Mouse (Mus musculus) hindbrain, embryonic 16.5 days (tissue): ENCODE results near the gene Klhdc8b. TPM values are rescaled to one million over a fixed set of nuclear protein-coding genes. Genes with fewer than 3 reads are reported as not detected.
A peak's percentile ranks its signal among the peaks of the same experiment; 100 is the strongest.

Experiments
- ATAC-seq: fragments of 200-750 bp; cut with Nextera tagmentation; 2 replicates; pipeline ENCODE4 v1.8.0; 2017; ENCODE audit warnings: moderate TSS enrichment, moderate library complexity
- H3K27ac ChIP-seq: fragments of 300-500 bp; sonication (generic); 2 replicates; pipeline ENCODE4 v1.5.1; 2014; ENCODE audit warnings: low read depth, mild to moderate bottlenecking, control low read depth, low read length, moderate library complexity
- H3K27me3 ChIP-seq: fragments of 300-500 bp; sonication (generic); replicated peaks from 2 replicates; pipeline ENCODE4 v1.6.1; 2014; ENCODE audit warnings: low read length; ENCODE audit not compliant: control insufficient read depth, insufficient read depth
- H3K36me3 ChIP-seq: fragments of 300-500 bp; sonication (generic); 2 replicates; pipeline ENCODE4 v1.6.1; 2014; ENCODE audit warnings: mild to moderate bottlenecking, low read length, moderate library complexity, mixed read lengths; ENCODE audit not compliant: control insufficient read depth, insufficient read depth
- H3K4me1 ChIP-seq: fragments of 300-500 bp; sonication (generic); 2 replicates; pipeline ENCODE4 v1.6.1; 2014; ENCODE audit warnings: low read depth, low read length; ENCODE audit not compliant: control insufficient read depth, insufficient read depth
- H3K4me2 ChIP-seq: fragments of 300-500 bp; sonication (generic); 2 replicates; pipeline ENCODE4 v1.6.1; 2014; ENCODE audit warnings: mild to moderate bottlenecking, low read length, control low read depth, moderate library complexity
- H3K4me3 ChIP-seq: fragments of 300-500 bp; sonication (generic); 2 replicates; pipeline ENCODE4 v1.5.1; 2014; ENCODE audit warnings: mild to moderate bottlenecking, low read length, control low read depth, moderate library complexity
- H3K9ac ChIP-seq: fragments of 300-500 bp; sonication (generic); 2 replicates; pipeline ENCODE4 v1.6.1; 2014; ENCODE audit warnings: low read depth, mild to moderate bottlenecking, control low read depth, low read length, moderate library complexity
- H3K9me3 ChIP-seq: fragments of 300-500 bp; sonication (generic); 2 replicates; pipeline ENCODE4 v1.6.1; 2014; ENCODE audit warnings: mild to moderate bottlenecking, low read length, moderate library complexity; ENCODE audit not compliant: control insufficient read depth
- WGBS: fragments of 180-500 bp; shearing (Covaris S2); extraction: QIAGEN DNeasy Blood & Tissue Kit; methylation state at CpG from one replicate; pipeline ENCODE4 v1.1.7; 2014; 5-methylcytosine and 5-hydroxymethylcytosine counted together
- polyA plus RNA-seq: library from polyadenylated mRNA; unstranded; fragments of >200 nt; fragmentation: Nextera tagmentation; extraction: Ambion mirVana; gene quantifications from 2 replicates; pipeline ENCODE4 v1.2.1, GENCODE M21; 2015

Klhdc8b gene
- 54.8 and 68.6 TPM in 2 replicates for polyA plus RNA-seq

- WGBS, result 24% methylated on average over 11 of the region's 11 CpGs
- peak within 1 kb of the TSS; percentile 87 for H3K4me3 ChIP-seq
- no peaks in the 10 kb centered on the region for H3K9me3 ChIP-seq
- peak within 1 kb of the TSS; percentile 97 for H3K4me2 ChIP-seq
- peak within 1 kb of the TSS; percentile 92 for H3K9ac ChIP-seq
- peaks cover 20% of the 10 kb centered on the region for H3K36me3 ChIP-seq
- ATAC-seq, result peak; percentile 37
- H3K27me3 ChIP-seq, result no peaks in the 10 kb centered on the region
- H3K27ac ChIP-seq, result peak within 1 kb of the TSS; percentile 88
- peaks cover 13% of the 10 kb centered on the region for H3K4me1 ChIP-seq
These were observed at the start of gene Klhdc8b for GRCm38 (mm10) chr9:108461181-108461631. TSS of gene Klhdc8b (minus strand) at chr9:108461581.

GRCm38 (mm10) chr9:108508776-108509175 is 47.4 kb upstream of the Klhdc8b start:
- Histone ChIP-seq H3K4me3 (peak overlapping the region; percentile 61), H3K9me3 (no peaks in the 10 kb centered on the region), H3K4me2 (peak overlapping the region; percentile 85), H3K27ac (no peak overlapping the region), H3K9ac (no peak overlapping the region), H3K4me1 (peaks cover 17% of the 10 kb centered on the region), H3K36me3 (peaks cover 20% of the 10 kb centered on the region), H3K27me3 (no peaks in the 10 kb centered on the region)
- no peak for ATAC-seq
- 85% methylated on average over 7 of the region's 7 CpGs for WGBS

- no peaks in the 10 kb centered on the region for H3K9me3 ChIP-seq
- peak within 1 kb of the TSS; percentile 63 for H3K9ac ChIP-seq
- peak within 1 kb of the TSS; percentile 85 for H3K4me2 ChIP-seq
- H3K4me3 ChIP-seq, result peak within 1 kb of the TSS; percentile 61
- H3K27ac ChIP-seq, result peak within 1 kb of the TSS; percentile 63
- no peaks in the 10 kb centered on the region for H3K27me3 ChIP-seq
- peaks cover 18% of the 10 kb centered on the region for H3K36me3 ChIP-seq
- peak; percentile 97 for ATAC-seq
- peaks cover 17% of the 10 kb centered on the region for H3K4me1 ChIP-seq
- WGBS, result under 1% methylated on average over 37 of the region's 37 CpGs
These were observed 46.4 kb upstream of the Klhdc8b start, which contains the start of gene Qars for GRCm38 (mm10) chr9:108507619-108508434. TSS of gene Qars (plus strand) at chr9:108507706.

- ATAC-seq, result no peak
- Histone ChIP-seq H3K4me3 (no peak overlapping the region), H3K9me3 (no peaks in the 10 kb centered on the region), H3K9ac (no peak overlapping the region), H3K36me3 (peaks cover 13% of the 10 kb centered on the region), H3K27ac (no peak overlapping the region), H3K4me2 (peak overlapping the region; percentile 85), H3K4me1 (peaks cover 17% of the 10 kb centered on the region), H3K27me3 (no peaks in the 10 kb centered on the region)
- WGBS, result 87% methylated on average over 7 of the region's 7 CpGs
These were observed 45.5 kb upstream of the Klhdc8b start for GRCm38 (mm10) chr9:108506901-108507300.

- 97% methylated on average over 15 of the region's 15 CpGs for WGBS
- peaks cover 62% of the 10 kb centered on the region for H3K36me3 ChIP-seq
- ATAC-seq, result no peak
- no peak overlapping the region for H3K27ac ChIP-seq
- no peaks in the 10 kb centered on the region for H3K27me3 ChIP-seq
- no peaks in the 10 kb centered on the region for H3K9me3 ChIP-seq
- no peak overlapping the region for H3K9ac ChIP-seq
- H3K4me2 ChIP-seq, result no peak overlapping the region
- H3K4me3 ChIP-seq, result no peak overlapping the region
- no peaks in the 10 kb centered on the region for H3K4me1 ChIP-seq
These were observed 38.6 kb upstream of the Klhdc8b start for GRCm38 (mm10) chr9:108499943-108500342.

GRCm38 (mm10) chr9:108499231-108499630 is 37.9 kb upstream of the Klhdc8b start:
- no peak for ATAC-seq
- Histone ChIP-seq H3K4me1 (no peaks in the 10 kb centered on the region), H3K36me3 (peaks cover 70% of the 10 kb centered on the region), H3K4me2 (no peak overlapping the region), H3K9me3 (no peaks in the 10 kb centered on the region), H3K4me3 (no peak overlapping the region), H3K9ac (no peak overlapping the region), H3K27me3 (no peaks in the 10 kb centered on the region), H3K27ac (no peak overlapping the region)
- 97% methylated on average over 7 of the region's 7 CpGs for WGBS

GRCm38 (mm10) chr9:108494905-108495304 is 33.5 kb upstream of the Klhdc8b start:
- Histone ChIP-seq H3K27me3 (no peaks in the 10 kb centered on the region), H3K36me3 (peaks cover 63% of the 10 kb centered on the region), H3K9ac (no peak overlapping the region), H3K9me3 (no peaks in the 10 kb centered on the region), H3K4me1 (peaks cover 14% of the 10 kb centered on the region), H3K4me3 (no peak overlapping the region), H3K4me2 (no peak overlapping the region), H3K27ac (no peak overlapping the region)
- 79% methylated on average over 10 of the region's 10 CpGs for WGBS
- no peak for ATAC-seq

- 95% methylated on average over 19 of the region's 19 CpGs for WGBS
- H3K9me3 ChIP-seq, result no peaks in the 10 kb centered on the region
These were observed 32.9 kb upstream of the Klhdc8b start for GRCm38 (mm10) chr9:108494146-108494825.

GRCm38 (mm10) chr9:108493246-108493645 is 31.9 kb upstream of the Klhdc8b start:
- H3K4me3 ChIP-seq, result no peak overlapping the region
- no peak overlapping the region for H3K27ac ChIP-seq
- H3K27me3 ChIP-seq, result no peaks in the 10 kb centered on the region
- no peak overlapping the region for H3K9ac ChIP-seq
- peaks cover 48% of the 10 kb centered on the region for H3K36me3 ChIP-seq
- H3K4me2 ChIP-seq, result no peak overlapping the region
- peaks cover 19% of the 10 kb centered on the region for H3K4me1 ChIP-seq
- WGBS, result 98% methylated on average over 8 of the region's 8 CpGs
- no peaks in the 10 kb centered on the region for H3K9me3 ChIP-seq
- no peak for ATAC-seq

More at GRCm38 (mm10) chr9:108494146-108494825, 32.9 kb upstream of the Klhdc8b start:
- ATAC-seq, result no peak
- peaks cover 58% of the 10 kb centered on the region for H3K36me3 ChIP-seq
- H3K27me3 ChIP-seq, result no peaks in the 10 kb centered on the region
- no peak overlapping the region for H3K9ac ChIP-seq
- no peak overlapping the region for H3K27ac ChIP-seq
- H3K4me2 ChIP-seq, result no peak overlapping the region
- no peak overlapping the region for H3K4me3 ChIP-seq
- H3K4me1 ChIP-seq, result peaks cover 19% of the 10 kb centered on the region
